Mouse (Mus musculus) layer of hippocampus, postnatal 14 days (tissue): Measurements from ENCODE around the gene Cdk1. TPM values are rescaled to one million over a fixed set of nuclear protein-coding genes. Genes with fewer than 3 reads are reported as not detected.

Experiments
- DNase-seq, 2 experiments: peaks; one replicate each; pipeline ENCODE4 v3.0.0; 2021 to 2022; ENCODE audit warnings: low spot score in 2 of 2, mixed read lengths in 1 of 2
- total RNA-seq, 2 experiments: library from RNA; stranded (reverse); gene quantifications; 2 replicates each; pipeline ENCODE4 v1.2.3; 2021

The Cdk1 gene
- total RNA-seq, 2 experiments from 2014 or later: 2.9 to 3.4 TPM

DNA sequence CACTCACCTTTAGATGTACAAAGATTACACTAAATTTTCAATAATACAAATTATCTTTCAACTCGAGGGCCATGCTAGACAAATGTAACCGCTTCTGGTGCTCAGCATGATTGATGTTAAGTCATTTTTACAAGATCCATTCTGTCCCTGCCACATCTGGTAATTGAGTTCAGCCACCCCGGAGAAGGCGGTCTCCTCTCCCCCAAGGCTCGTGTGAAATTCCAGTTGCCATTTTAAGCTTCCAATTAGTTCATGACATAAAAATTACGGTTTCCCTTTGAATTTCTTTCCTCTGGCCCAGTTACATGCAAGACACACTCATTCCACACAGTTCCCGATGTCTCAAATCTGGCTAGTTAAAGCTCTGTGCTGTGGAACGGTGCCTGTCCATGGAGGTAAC lies 38.8 kb downstream of the Cdk1 start:
- DNase-seq: no peak

DNA sequence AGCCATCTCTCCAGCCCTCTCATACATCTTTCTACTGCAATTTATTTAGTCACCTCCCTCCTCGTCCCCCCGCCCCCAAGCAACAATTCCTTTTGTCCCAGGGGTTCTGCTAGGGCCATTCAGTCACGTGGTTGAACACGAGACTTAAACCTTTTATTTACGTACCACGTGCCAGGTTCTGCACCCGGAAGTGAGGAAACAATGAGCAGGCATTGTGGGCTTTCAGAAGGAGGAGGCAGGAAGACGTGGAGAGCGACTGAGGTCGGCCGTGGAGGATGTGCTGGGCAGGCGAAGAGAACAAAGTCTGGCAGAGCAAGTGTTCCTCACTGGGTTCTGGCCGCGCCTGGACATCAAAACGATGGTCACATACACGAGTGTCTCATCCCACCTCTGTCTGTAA lies 40.9 kb downstream of the Cdk1 start:
- DNase-seq: no peak

- no peak for DNase-seq
Observed at GRCm38 (mm10) chr10:69309109-69309508, 43.6 kb downstream of the Cdk1 start.

DNA sequence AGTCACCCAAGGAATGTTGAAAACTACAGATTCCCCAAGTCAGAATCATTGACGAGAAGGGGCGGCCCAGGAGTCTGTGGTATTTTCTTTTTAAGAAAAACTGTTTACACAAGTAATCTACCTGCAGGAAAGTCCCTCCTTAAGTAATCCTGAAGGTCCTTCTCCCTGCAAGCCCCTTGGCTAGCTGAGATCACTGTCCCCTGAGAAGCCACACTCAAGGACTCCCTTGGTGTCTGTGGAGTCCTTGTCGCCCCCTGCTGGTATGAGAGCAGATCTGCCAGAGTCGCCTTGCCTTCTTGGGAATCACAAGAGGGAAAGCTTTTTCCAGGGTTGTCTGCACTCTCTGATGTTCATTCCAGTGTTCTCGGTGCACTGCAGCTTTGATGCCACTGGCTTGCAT lies 45.7 kb downstream of the Cdk1 start:
- DNase-seq: peak; percentile 37 to 73

GRCm38 (mm10) chr10:69306205-69306604 lies 46.5 kb downstream of the Cdk1 start:
- no peak for DNase-seq

DNA sequence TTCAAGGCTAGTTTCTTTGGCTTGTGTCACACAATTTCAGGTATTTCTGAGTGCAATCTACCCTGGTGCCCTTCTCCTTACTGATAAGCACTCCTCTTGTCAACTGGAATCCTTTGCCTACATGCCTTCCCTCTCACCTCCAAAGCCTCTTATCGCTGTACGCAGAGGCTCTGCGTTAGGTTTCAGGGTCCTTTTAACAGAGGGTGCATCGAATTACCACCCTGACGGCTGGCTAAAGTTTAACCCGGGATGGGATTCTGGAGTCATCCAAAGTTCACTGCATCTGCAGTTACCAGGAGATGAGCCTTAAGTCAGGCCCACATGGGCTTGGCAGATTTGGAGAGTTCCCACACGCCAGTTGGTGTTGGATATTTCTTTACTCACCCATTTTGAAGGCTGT lies 47.1 kb downstream of the Cdk1 start:
- no peak for DNase-seq

DNA sequence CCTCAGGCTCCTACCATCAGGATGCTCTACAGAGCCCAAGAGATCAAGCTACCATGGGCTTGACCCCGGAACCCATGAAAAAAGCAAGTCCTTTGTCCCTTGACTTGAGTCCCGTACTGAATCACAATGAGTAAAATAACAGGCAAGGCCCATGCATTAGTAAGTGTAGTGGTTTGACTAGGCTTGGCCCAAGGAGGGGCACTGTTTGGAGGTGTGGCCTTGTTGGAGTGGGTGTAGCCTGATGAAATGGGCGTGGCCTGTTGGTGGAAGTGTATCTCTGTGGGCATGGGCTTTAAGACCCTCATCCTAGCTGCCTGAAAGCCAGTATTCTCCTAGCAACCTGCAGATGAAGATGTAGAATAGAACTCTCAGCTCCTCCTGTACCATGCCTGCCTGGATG lies 47.9 kb downstream of the Cdk1 start:
- no peak for DNase-seq

DNA sequence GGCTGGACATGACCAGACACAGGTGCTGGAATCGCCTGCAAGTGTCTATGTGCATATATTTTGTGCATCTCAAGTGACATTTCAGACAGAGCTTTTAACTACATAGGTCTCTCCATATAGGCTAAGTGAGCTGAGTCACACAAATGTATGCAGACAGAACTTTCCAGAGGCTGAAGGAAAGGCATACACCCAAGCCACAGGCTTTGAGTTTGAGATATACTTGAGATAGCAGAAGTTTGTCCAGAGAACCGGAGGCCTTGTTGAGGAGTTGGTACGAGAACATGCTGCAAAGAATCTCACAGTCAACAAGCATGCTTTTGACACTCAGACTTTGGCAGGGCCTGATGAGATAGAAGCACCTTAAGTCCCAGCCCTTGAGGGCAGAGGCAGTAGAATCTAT lies 50.1 kb downstream of the Cdk1 start:
- DNase-seq: no peak

- DNase-seq: no peak
Observed at GRCm38 (mm10) chr10:69299985-69300384, 52.8 kb downstream of the Cdk1 start.

GRCm38 (mm10) chr10:69295919-69296318 lies 56.8 kb downstream of the Cdk1 start:
- DNase-seq: no peak

GRCm38 (mm10) chr10:69290736-69291135 lies 62.0 kb downstream of the Cdk1 start:
- no peak for DNase-seq

GRCm38 (mm10) chr10:69288720-69289119 lies 64.0 kb downstream of the Cdk1 start:
- no peak for DNase-seq

DNA sequence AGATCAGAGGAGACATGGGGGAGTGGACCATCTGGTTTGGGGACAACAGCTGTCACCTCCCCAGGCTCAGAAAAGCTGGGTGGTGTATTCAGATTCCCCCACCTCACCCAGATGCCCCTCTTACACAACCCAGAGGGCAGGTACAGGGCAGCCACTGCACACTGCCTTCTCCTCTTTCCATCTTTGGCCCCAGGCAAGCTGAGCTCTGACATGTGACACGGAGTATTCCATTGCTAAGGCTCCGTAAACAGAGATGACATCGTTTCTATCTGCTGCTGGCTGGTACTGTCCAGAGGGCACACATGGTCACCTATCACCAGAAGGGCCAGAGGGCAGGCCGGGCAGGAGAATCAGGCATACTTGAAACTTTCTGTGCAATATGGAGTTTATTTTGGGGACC lies 64.7 kb downstream of the Cdk1 start:
- DNase-seq: no peak

DNA sequence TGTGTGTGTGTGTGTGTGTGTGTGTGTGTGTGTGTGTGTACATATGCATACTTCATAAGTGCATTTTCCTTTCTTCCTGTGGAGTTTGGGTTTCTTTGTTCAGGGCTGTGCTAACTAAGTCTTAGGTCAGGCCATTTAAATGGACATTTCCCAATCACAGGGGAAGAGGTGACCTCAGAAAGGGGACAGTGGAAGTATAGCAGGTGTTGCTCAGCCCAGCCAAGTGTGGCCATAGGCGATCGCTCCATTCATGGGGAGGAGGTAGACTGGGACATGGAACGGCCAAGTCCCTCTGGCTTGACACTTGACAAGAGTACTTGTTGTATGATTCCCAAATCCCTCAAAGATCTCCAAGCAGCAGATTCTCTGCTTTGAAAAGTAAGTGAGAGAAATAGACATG lies 65.8 kb downstream of the Cdk1 start:
- no peak for DNase-seq

Other genes starting within 250 kb of the Cdk1 start
- 1 to 10 TPM; 7.3 to 8.5 TPM for gene Rhobtb1, start 201.5 kb downstream of the Cdk1 start, total RNA-seq
- gene A930033H14Rik, start 139.8 kb downstream of the Cdk1 start, total RNA-seq: 1 to 10 TPM; 3.8 to 4.7 TPM
- gene Ank3, start 45.8 kb upstream of the Cdk1 start, total RNA-seq: 100 to 1,000 TPM; 483 to 533 TPM